Mouse (Mus musculus) CH12.LX (cell line): ENCODE data around the gene Msi1. TPM values are rescaled to one million over a fixed set of nuclear protein-coding genes. Genes with fewer than 3 reads are reported as not detected.

Source experiments
- DNase-seq: peaks from one replicate; pipeline ENCODE4 v3.0.0-alpha.2; 2013; ENCODE audit errors: extremely low read depth
- H3K27ac ChIP-seq: 2 replicates; pipeline ENCODE4 v1.5.1; 2012; ENCODE audit warnings: low read depth, mild to moderate bottlenecking, control low read depth, moderate library complexity; ENCODE audit not compliant: insufficient read depth
- H3K27me3 ChIP-seq: replicated peaks from 2 replicates; pipeline ENCODE3; 2012; ENCODE audit warnings: inconsistent platforms
- H3K36me3 ChIP-seq, 2 experiments: replicated peaks in 1 of 2; 2 replicates each; pipeline versions ENCODE3 to v1.6.1; 2012; ENCODE audit warnings: inconsistent platforms in 1 of 2, low read length in 1 of 2, mild to moderate bottlenecking in 1 of 2, mixed read lengths in 1 of 2, moderate library complexity in 1 of 2; ENCODE audit not compliant: control insufficient read depth in 1 of 2, insufficient read depth in 1 of 2
- H3K4me1 ChIP-seq, 2 experiments: 2 replicates each; pipeline ENCODE4 v1.6.1; 2012; ENCODE audit warnings: inconsistent platforms in 1 of 2, moderate library complexity in 1 of 2; ENCODE audit not compliant: insufficient read depth in 2 of 2, control insufficient read depth in 1 of 2
- H3K4me2 ChIP-seq: 2 replicates; pipeline ENCODE4 v1.6.1; 2012; ENCODE audit warnings: low read depth, mild to moderate bottlenecking, control low read depth; ENCODE audit not compliant: poor library complexity, insufficient read depth, severe bottlenecking
- H3K4me3 ChIP-seq, 3 experiments: fragments of 150-350 bp in 1 of 3; sonication (generic) in 1 of 3; replicated peaks in 1 of 3; 2 replicates each; pipeline versions ENCODE3 to v1.5.1; 2011 to 2012; ENCODE audit warnings: low read depth in 2 of 3, low read length in 2 of 3, mild to moderate bottlenecking in 2 of 3, moderate library complexity in 2 of 3, control low read depth in 1 of 3, improper control_type of control experiment in 1 of 3, inconsistent platforms in 1 of 3, mixed read lengths in 1 of 3; ENCODE audit not compliant: poor library complexity in 1 of 3
- H3K79me2 ChIP-seq: replicated peaks from 2 replicates; pipeline ENCODE4 v1.6.1; 2012; ENCODE audit warnings: mild to moderate bottlenecking, moderate library complexity; ENCODE audit not compliant: control insufficient read depth, poor library complexity, insufficient read depth, severe bottlenecking; ENCODE audit errors: extremely low read depth
- H3K9ac ChIP-seq: 2 replicates; pipeline ENCODE4 v1.6.1; 2012; ENCODE audit warnings: low read depth, mild to moderate bottlenecking, control low read depth, moderate library complexity; ENCODE audit not compliant: insufficient read depth
- H3K9me3 ChIP-seq: replicated peaks from 2 replicates; pipeline ENCODE3; 2012; ENCODE audit warnings: low read length, inconsistent platforms, mixed read lengths
- CHD2 ChIP-seq: IDR thresholded peaks from 2 replicates; pipeline ENCODE4 v1.6.1; 2011; ENCODE audit warnings: low read length, improper control_type of control experiment
- CTCF ChIP-seq, 2 experiments: IDR thresholded peaks in 1 of 2; conservative IDR thresholded peaks in 1 of 2; 2 replicates each; pipeline ENCODE4 v1.5.1; 2011 to 2012; ENCODE audit warnings: low read depth in 2 of 2, low read length in 2 of 2, improper control_type of control experiment in 1 of 2, inconsistent platforms in 1 of 2, mild to moderate bottlenecking in 1 of 2, moderate library complexity in 1 of 2
- E2F4 ChIP-seq: IDR thresholded peaks from 2 replicates; pipeline ENCODE4 v1.6.1; 2011; ENCODE audit warnings: low read depth, low read length, improper control_type of control experiment; ENCODE audit not compliant: insufficient replicate concordance
- ELF1 ChIP-seq: IDR thresholded peaks from 2 replicates; pipeline ENCODE4 v1.6.1; 2014; ENCODE audit warnings: low read depth, mild to moderate bottlenecking, inconsistent platforms, low read length, improper control_type of control experiment
- EP300 ChIP-seq: IDR thresholded peaks from 2 replicates; pipeline ENCODE4 v1.6.1; 2011; ENCODE audit warnings: low read length, improper control_type of control experiment
- ETS1 ChIP-seq: conservative IDR thresholded peaks from 2 replicates; pipeline ENCODE4 v1.6.1; 2012; ENCODE audit warnings: low read depth, mild to moderate bottlenecking, inconsistent platforms, low read length, improper control_type of control experiment, moderate library complexity
- GABPA ChIP-seq: IDR thresholded peaks from 2 replicates; pipeline ENCODE4 v1.6.1; 2012; ENCODE audit warnings: low read depth, low read length, improper control_type of control experiment, inconsistent platforms; ENCODE audit not compliant: insufficient replicate concordance
- IRF4 ChIP-seq: IDR thresholded peaks from 2 replicates; pipeline ENCODE4 v1.6.1; 2014; ENCODE audit warnings: low read depth, mild to moderate bottlenecking, inconsistent platforms, low read length, improper control_type of control experiment
- MAFK ChIP-seq: IDR thresholded peaks from 2 replicates; pipeline ENCODE4 v1.6.1; 2011; ENCODE audit warnings: low read length, improper control_type of control experiment; ENCODE audit not compliant: insufficient replicate concordance
- MAX ChIP-seq: IDR thresholded peaks from 2 replicates; pipeline ENCODE4 v1.6.1; 2011; ENCODE audit warnings: low read length, improper control_type of control experiment
- MAZ ChIP-seq: IDR thresholded peaks from 2 replicates; pipeline ENCODE4 v1.6.1; 2012; ENCODE audit warnings: low read depth, mild to moderate bottlenecking, inconsistent platforms, low read length, improper control_type of control experiment, moderate library complexity
- MEF2A ChIP-seq: IDR thresholded peaks from 2 replicates; pipeline ENCODE4 v1.6.1; 2014; ENCODE audit warnings: low read depth, mild to moderate bottlenecking, inconsistent platforms, low read length, improper control_type of control experiment, borderline replicate concordance
- MXI1 ChIP-seq: IDR thresholded peaks from 2 replicates; pipeline ENCODE4 v1.6.1; 2011; ENCODE audit warnings: mild to moderate bottlenecking, low read depth, low read length, improper control_type of control experiment
- MYC ChIP-seq: IDR thresholded peaks from 2 replicates; pipeline ENCODE4 v1.6.1; 2011; ENCODE audit warnings: low read depth, mild to moderate bottlenecking, improper control_type of control experiment, low read length
- NELFE ChIP-seq: IDR thresholded peaks from 2 replicates; pipeline ENCODE4 v1.6.1; 2011; ENCODE audit warnings: low read depth, low read length, improper control_type of control experiment
- NRF1 ChIP-seq: IDR thresholded peaks from 2 replicates; pipeline ENCODE4 v1.6.1; 2014; ENCODE audit warnings: low read depth, mild to moderate bottlenecking, inconsistent platforms, low read length, improper control_type of control experiment, moderate library complexity
- POLR2AphosphoS2 ChIP-seq: IDR thresholded peaks from 2 replicates; pipeline ENCODE4 v1.6.1; 2011; ENCODE audit warnings: low read depth, low read length, improper control_type of control experiment
- RCOR1 ChIP-seq: conservative IDR thresholded peaks from 2 replicates; pipeline ENCODE4 v1.6.1; 2012; ENCODE audit warnings: low read depth, mild to moderate bottlenecking, inconsistent platforms, low read length, improper control_type of control experiment
- SIN3A ChIP-seq: IDR thresholded peaks from 2 replicates; pipeline ENCODE4 v1.6.1; 2012; ENCODE audit warnings: low read length, improper control_type of control experiment, inconsistent platforms
- USF1 ChIP-seq: IDR thresholded peaks from 2 replicates; pipeline ENCODE4 v1.6.1; 2014; ENCODE audit warnings: low read depth, mild to moderate bottlenecking, inconsistent platforms, low read length, improper control_type of control experiment
- USF2 ChIP-seq: conservative IDR thresholded peaks from 2 replicates; pipeline ENCODE4 v1.6.1; 2011; ENCODE audit warnings: low read depth, low read length, improper control_type of control experiment
- ZKSCAN1 ChIP-seq: IDR thresholded peaks from 2 replicates; pipeline ENCODE4 v1.6.1; 2012; ENCODE audit warnings: low read depth, inconsistent platforms, low read length, improper control_type of control experiment, borderline replicate concordance
- ZNF384 ChIP-seq: IDR thresholded peaks from 2 replicates; pipeline ENCODE4 v1.6.1; 2012; ENCODE audit warnings: low read depth, low read length, improper control_type of control experiment, inconsistent platforms
- dilution Hi-C: fragments of 300-500 bp; cut with MboI; formaldehyde crosslinking; loops from 2 replicates; pipeline ENCODE4 v1.14.3; 2020; ENCODE audit warnings: low sequenced_read_pairs; ENCODE audit not compliant: extremely low pct_unique_long_range_greater_than_20kb, extremely low pct_ligation_motif_present
- in situ Hi-C: fragments of 300-500 bp; cut with MboI; formaldehyde crosslinking; loops from 3 replicates; pipeline ENCODE4 v1.14.3; 2019; ENCODE audit warnings: low sequenced_read_pairs, low pct_ligation_motif_present, low pct_unique_long_range_greater_than_20kb, mixed read lengths
- polyA plus RNA-seq: library from polyadenylated mRNA; unstranded; fragments of >175 nt; gene quantifications from 2 replicates; pipeline ENCODE4 v1.2.1, GENCODE M21; 2012; ENCODE audit warnings: low read depth; ENCODE audit not compliant: insufficient read length
- total RNA-seq, 2 experiments: library from RNA; depleted of rRNA; stranded (reverse); fragments of 300-350 nt in 1 of 2; fragments of >200 nt in 1 of 2; gene quantifications; 2 replicates each; pipeline ENCODE4 v1.2.3; 2012 to 2014

Msi1 gene
- total and polyA plus RNA-seq, 3 experiments = 0.82 to 5.3 (median 4.1) TPM

DNA sequence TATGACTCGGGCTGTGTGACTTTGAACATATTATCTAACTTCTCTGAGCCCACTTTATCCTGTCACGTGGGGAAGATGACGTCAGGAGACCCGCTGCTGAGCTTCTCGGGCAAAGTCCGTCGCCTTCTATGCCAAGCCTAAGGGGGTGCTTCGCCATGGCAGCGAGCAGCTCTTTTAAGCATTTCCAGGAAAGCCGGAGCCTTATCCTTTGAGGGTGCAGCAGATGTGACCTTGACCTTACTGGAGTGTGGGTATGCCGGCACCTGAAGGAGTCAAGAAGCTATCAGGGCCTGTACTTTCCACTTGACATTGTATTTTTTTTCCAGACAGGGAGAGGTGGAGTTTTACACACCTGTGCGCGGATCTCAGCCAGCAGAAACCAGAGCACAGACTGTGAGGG lies 29.5 kb downstream of the Msi1 start:
- no peak for DNase-seq
- Histone ChIP-seq H3K79me2 (no peaks in the 10 kb centered on the region), H3K4me1 (peaks cover 0 to 4% of the 10 kb centered on the region in 2 experiments; a peak in 2 of 4 replicates), H3K4me3 (no peak overlapping the region), H3K27me3 (peaks cover 3% of the 10 kb centered on the region), H3K36me3 (peaks cover 0 to 5% of the 10 kb centered on the region in 2 experiments), H3K27ac (no peak overlapping the region), H3K4me2 (no peak overlapping the region), H3K9ac (no peak overlapping the region), H3K9me3 (no peaks in the 10 kb centered on the region)
- dilution Hi-C loops (no loop called here), in situ Hi-C loops (no loop called here)
- TF ChIP-seq POLR2AphosphoS2 (no peak), ZNF384 (no peak), NRF1 (no peak), EP300 (no peak), USF2 (no peak), RCOR1 (no peak), MAZ (no peak), IRF4 (no peak), ELF1 (no peak), CHD2 (no peak), CTCF (conservative IDR thresholded peaks at IDR 0.05 in 1 of 2, IDR thresholded peaks at IDR 0.05 in 1 of 2; ENCODE audit: low read depth in 2 of 2, low read length in 2 of 2) (no peak), ZKSCAN1 (no peak), MEF2A (no peak), MAX (no peak), NELFE (no peak), MYC (no peak), MXI1 (no peak), MAFK (no peak), USF1 (no peak)

DNA sequence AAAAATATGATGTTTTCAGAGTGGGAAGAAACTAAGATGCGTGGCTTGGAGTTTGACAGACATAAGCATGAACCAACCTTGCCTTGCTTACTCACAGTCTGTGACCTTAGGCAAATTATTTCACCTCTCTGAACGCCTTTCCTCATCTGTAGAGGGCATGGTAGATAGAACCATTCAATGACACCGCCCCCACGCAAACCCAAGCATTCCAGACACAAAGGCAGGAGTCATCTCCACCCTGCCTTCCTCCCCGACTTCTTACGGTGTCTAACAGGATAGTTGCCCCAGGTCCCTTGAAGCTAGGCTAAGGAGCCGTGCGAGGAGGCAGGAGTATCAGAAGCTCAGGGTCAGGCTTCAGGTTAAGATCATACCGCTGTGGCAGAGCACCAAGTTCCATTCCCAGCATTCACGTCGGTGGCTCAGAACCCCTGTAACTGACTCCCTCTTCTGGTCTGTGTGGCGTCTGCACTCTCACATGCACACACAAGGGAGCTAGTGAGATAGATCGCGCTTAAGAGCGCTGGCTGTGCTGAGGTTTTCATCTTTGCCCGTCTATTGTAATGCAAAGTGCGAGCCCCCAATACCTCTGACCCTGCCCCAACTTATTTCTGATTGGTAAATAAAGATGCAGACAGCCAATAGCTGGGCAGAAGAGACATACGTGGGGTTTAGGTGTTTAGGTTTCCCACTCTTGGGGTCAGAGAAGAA lies 35.2 kb downstream of the Msi1 start:
- H3K9ac ChIP-seq = no peak overlapping the region
- H3K27ac ChIP-seq = no peak overlapping the region
- dilution Hi-C loops (no loop called here), in situ Hi-C loops (no loop called here)
- H3K9me3 ChIP-seq = no peaks in the 10 kb centered on the region
- DNase-seq = no peak
- no peak overlapping the region for H3K4me2 ChIP-seq
- H3K27me3 ChIP-seq = no peaks in the 10 kb centered on the region
- peaks cover 4 to 5% of the 10 kb centered on the region in 2 experiments for H3K4me1 ChIP-seq
- H3K79me2 ChIP-seq = no peaks in the 10 kb centered on the region
- no peaks in the 10 kb centered on the region for H3K36me3 ChIP-seq
- TF ChIP-seq SIN3A = no peak
- TF ChIP-seq CTCF (conservative IDR thresholded peaks at IDR 0.05 in 1 of 2, IDR thresholded peaks at IDR 0.05 in 1 of 2; ENCODE audit: low read depth in 2 of 2, low read length in 2 of 2) = no peak
- TF ChIP-seq GABPA = no peak
- no peak for TF ChIP-seq ETS1
- TF ChIP-seq RCOR1 = no peak
- TF ChIP-seq NELFE = no peak
- TF ChIP-seq E2F4 = no peak
- TF ChIP-seq NRF1 = no peak
- TF ChIP-seq MXI1 = no peak
- TF ChIP-seq, all 38 proteins: peak for 0
- no peak overlapping the region for H3K4me3 ChIP-seq
